Mouse (Mus musculus): ENCODE measurements around the gene Egfl7. TPM values are rescaled to one million over a fixed set of nuclear protein-coding genes. Genes with fewer than 3 reads are reported as not detected.

The Egfl7 gene
- polyA plus RNA-seq, 1 experiment from 2014 or later = 118 TPM

DNA sequence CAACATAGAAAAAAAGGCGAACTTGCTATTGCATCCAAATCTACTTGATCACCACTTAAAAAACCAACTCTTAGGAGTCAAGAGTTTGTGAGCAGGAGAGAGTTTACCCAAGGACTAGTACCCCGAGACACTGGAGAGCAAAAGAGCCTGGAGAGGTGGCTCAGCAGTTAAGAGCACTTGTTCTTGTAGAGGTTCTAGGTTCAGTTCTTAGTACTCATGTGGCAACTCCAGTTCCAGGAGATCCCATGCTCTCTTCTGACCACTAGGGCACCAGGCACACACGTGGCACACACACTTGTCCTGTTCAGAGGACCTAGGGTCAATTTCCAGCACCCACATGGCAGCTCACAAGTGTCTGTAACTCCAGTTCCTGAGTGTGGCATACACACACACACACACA, 46.3 kb downstream of the Egfl7 start:
- H3K9me3 ChIP-seq (ENCODE audit: control insufficient read depth, low read length) = no peaks in the 10 kb centered on the region
- no peaks in the 10 kb centered on the region for H3K27me3 ChIP-seq (replicated peaks; ENCODE audit: control insufficient read depth, insufficient read depth, low read length)
- peaks cover 36% of the 10 kb centered on the region for H3K4me1 ChIP-seq (ENCODE audit: control insufficient read depth, insufficient read depth, low read length)
- WGBS = 71% methylated on average over 3 of the region's 3 CpGs
- no peak for ATAC-seq
- no peak overlapping the region for H3K4me3 ChIP-seq (ENCODE audit: low read length)
- H3K36me3 ChIP-seq (ENCODE audit: control insufficient read depth, insufficient read depth, low read length) = no peaks in the 10 kb centered on the region
- H3K4me2 ChIP-seq (ENCODE audit: low read depth, low read length) = no peak overlapping the region
- H3K27ac ChIP-seq (ENCODE audit: low read length) = no peak overlapping the region
- no peak overlapping the region for H3K9ac ChIP-seq (ENCODE audit: low read depth, low read length)

GRCm38 (mm10) chr2:26627921-26628739, 48.3 kb downstream of the Egfl7 start, which contains the start of gene Fam69b:
Gene Fam69b (plus strand): TSS chr2:26628457.
- WGBS = under 1% methylated on average over 53 of the region's 70 CpGs
- peaks cover 30% of the 10 kb centered on the region for H3K4me1 ChIP-seq (ENCODE audit: control insufficient read depth, insufficient read depth, low read length)
- peak within 1 kb of the TSS; percentile 75 for H3K4me3 ChIP-seq (ENCODE audit: low read length)
- H3K27ac ChIP-seq (ENCODE audit: low read length) = peak within 1 kb of the TSS; percentile 28; the same call in 1 of the 2 replicates
- H3K9ac ChIP-seq (ENCODE audit: low read depth, low read length) = peak within 1 kb of the TSS; percentile 93
- H3K9me3 ChIP-seq (ENCODE audit: control insufficient read depth, low read length) = no peaks in the 10 kb centered on the region
- no peaks in the 10 kb centered on the region for H3K36me3 ChIP-seq (ENCODE audit: control insufficient read depth, insufficient read depth, low read length)
- H3K4me2 ChIP-seq (ENCODE audit: low read depth, low read length) = peak within 1 kb of the TSS; percentile 95
- H3K27me3 ChIP-seq (replicated peaks; ENCODE audit: control insufficient read depth, insufficient read depth, low read length) = no peaks in the 10 kb centered on the region
- ATAC-seq = peak; percentile 61

DNA sequence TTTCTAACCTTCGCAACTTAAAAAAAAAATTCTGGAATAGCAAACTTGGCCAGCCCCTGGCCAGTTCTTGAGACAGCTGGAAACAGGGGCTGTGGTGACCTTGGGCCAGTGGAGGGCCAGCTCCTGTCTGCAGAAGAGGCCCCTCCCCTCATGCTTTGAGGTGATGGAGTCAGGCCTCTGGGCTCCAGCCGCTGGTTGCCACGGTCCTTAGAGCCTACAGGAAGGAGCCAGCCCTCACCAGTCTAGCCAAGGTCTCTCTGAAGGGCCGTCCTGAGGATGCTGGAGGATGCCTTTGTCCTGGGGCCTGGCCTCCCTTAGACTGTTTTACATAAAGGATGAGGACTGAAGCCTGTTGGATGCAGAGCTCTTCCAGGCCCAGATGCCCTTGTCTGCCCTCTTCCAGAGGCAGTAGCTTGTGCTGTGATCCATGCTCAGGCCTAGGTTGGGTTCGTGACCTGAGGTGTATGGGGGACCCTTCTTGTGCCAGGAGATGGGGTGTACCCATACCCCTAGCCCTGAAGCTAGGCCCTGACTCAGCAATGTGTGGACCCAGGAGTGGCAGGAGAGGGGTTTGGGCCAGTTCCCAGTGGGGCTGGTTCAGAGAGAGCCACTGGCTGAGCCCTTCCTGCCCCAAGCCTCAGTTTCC, 49.1 kb downstream of the Egfl7 start:
- peak; percentile 22 for ATAC-seq
- H3K4me1 ChIP-seq (ENCODE audit: control insufficient read depth, insufficient read depth, low read length) = peaks cover 30% of the 10 kb centered on the region
- no peak overlapping the region; the same call in 1 of the 2 replicates for H3K27ac ChIP-seq (ENCODE audit: low read length)
- H3K9ac ChIP-seq (ENCODE audit: low read depth, low read length) = peak overlapping the region; percentile 93
- peak overlapping the region; percentile 75 for H3K4me3 ChIP-seq (ENCODE audit: low read length)
- WGBS = 24% methylated on average over 5 of the region's 5 CpGs
- no peaks in the 10 kb centered on the region for H3K9me3 ChIP-seq (ENCODE audit: control insufficient read depth, low read length)
- peak overlapping the region; percentile 95 for H3K4me2 ChIP-seq (ENCODE audit: low read depth, low read length)
- H3K36me3 ChIP-seq (ENCODE audit: control insufficient read depth, insufficient read depth, low read length) = no peaks in the 10 kb centered on the region
- H3K27me3 ChIP-seq (replicated peaks; ENCODE audit: control insufficient read depth, insufficient read depth, low read length) = no peaks in the 10 kb centered on the region

GRCm38 (mm10) chr2:26632541-26633395, 53.0 kb downstream of the Egfl7 start:
- no peak overlapping the region for H3K4me2 ChIP-seq (ENCODE audit: low read depth, low read length)
- H3K27ac ChIP-seq (ENCODE audit: low read length) = no peak overlapping the region
- H3K9me3 ChIP-seq (ENCODE audit: control insufficient read depth, low read length) = no peaks in the 10 kb centered on the region
- WGBS = 83% methylated on average over 16 of the region's 16 CpGs
- peaks cover 10% of the 10 kb centered on the region for H3K36me3 ChIP-seq (ENCODE audit: control insufficient read depth, insufficient read depth, low read length)
- H3K27me3 ChIP-seq (replicated peaks; ENCODE audit: control insufficient read depth, insufficient read depth, low read length) = no peaks in the 10 kb centered on the region
- peaks cover 32% of the 10 kb centered on the region for H3K4me1 ChIP-seq (ENCODE audit: control insufficient read depth, insufficient read depth, low read length)
- no peak overlapping the region for H3K9ac ChIP-seq (ENCODE audit: low read depth, low read length)
- no peak for ATAC-seq
- H3K4me3 ChIP-seq (ENCODE audit: low read length) = no peak overlapping the region

- 67% methylated on average over 4 of the region's 4 CpGs for WGBS
- Histone ChIP-seq H3K9me3 (ENCODE audit: control insufficient read depth, low read length) (no peaks in the 10 kb centered on the region), H3K27me3 (replicated peaks; ENCODE audit: control insufficient read depth, insufficient read depth, low read length) (no peaks in the 10 kb centered on the region), H3K4me1 (ENCODE audit: control insufficient read depth, insufficient read depth, low read length) (peaks cover 36% of the 10 kb centered on the region), H3K4me2 (ENCODE audit: low read depth, low read length) (no peak overlapping the region), H3K9ac (ENCODE audit: low read depth, low read length) (no peak overlapping the region), H3K36me3 (ENCODE audit: control insufficient read depth, insufficient read depth, low read length) (peaks cover 11% of the 10 kb centered on the region), H3K4me3 (ENCODE audit: low read length) (no peak overlapping the region), H3K27ac (ENCODE audit: low read length) (no peak overlapping the region)
- no peak for ATAC-seq
These were observed 54.2 kb downstream of the Egfl7 start for GRCm38 (mm10) chr2:26633953-26634530.

GRCm38 (mm10) chr2:26634629-26635488, 55.0 kb downstream of the Egfl7 start:
- Histone ChIP-seq H3K27ac (ENCODE audit: low read length) (peak overlapping the region; percentile 25; the same call in 1 of the 2 replicates), H3K36me3 (ENCODE audit: control insufficient read depth, insufficient read depth, low read length) (peaks cover 11% of the 10 kb centered on the region), H3K9ac (ENCODE audit: low read depth, low read length) (no peak overlapping the region), H3K4me2 (ENCODE audit: low read depth, low read length) (no peak overlapping the region), H3K27me3 (replicated peaks; ENCODE audit: control insufficient read depth, insufficient read depth, low read length) (no peaks in the 10 kb centered on the region), H3K4me1 (ENCODE audit: control insufficient read depth, insufficient read depth, low read length) (peaks cover 29% of the 10 kb centered on the region), H3K9me3 (ENCODE audit: control insufficient read depth, low read length) (no peaks in the 10 kb centered on the region), H3K4me3 (ENCODE audit: low read length) (no peak overlapping the region)
- WGBS = 64% methylated on average over 12 of the region's 12 CpGs
- ATAC-seq = no peak

- H3K9ac ChIP-seq (ENCODE audit: low read depth, low read length) = no peak overlapping the region
- H3K9me3 ChIP-seq (ENCODE audit: control insufficient read depth, low read length) = no peaks in the 10 kb centered on the region
- 68% methylated on average over 21 of the region's 21 CpGs for WGBS
- ATAC-seq = 0 out of 2 replicates have a peak, but pooled peaks have one; percentile 8
- no peak overlapping the region for H3K4me3 ChIP-seq (ENCODE audit: low read length)
- no peak overlapping the region for H3K4me2 ChIP-seq (ENCODE audit: low read depth, low read length)
- peaks cover 11% of the 10 kb centered on the region for H3K36me3 ChIP-seq (ENCODE audit: control insufficient read depth, insufficient read depth, low read length)
- peak overlapping the region; percentile 25; the same call in 1 of the 2 replicates for H3K27ac ChIP-seq (ENCODE audit: low read length)
- no peaks in the 10 kb centered on the region for H3K27me3 ChIP-seq (replicated peaks; ENCODE audit: control insufficient read depth, insufficient read depth, low read length)
- H3K4me1 ChIP-seq (ENCODE audit: control insufficient read depth, insufficient read depth, low read length) = peaks cover 26% of the 10 kb centered on the region
These were observed 55.9 kb downstream of the Egfl7 start for GRCm38 (mm10) chr2:26635489-26636324.

DNA sequence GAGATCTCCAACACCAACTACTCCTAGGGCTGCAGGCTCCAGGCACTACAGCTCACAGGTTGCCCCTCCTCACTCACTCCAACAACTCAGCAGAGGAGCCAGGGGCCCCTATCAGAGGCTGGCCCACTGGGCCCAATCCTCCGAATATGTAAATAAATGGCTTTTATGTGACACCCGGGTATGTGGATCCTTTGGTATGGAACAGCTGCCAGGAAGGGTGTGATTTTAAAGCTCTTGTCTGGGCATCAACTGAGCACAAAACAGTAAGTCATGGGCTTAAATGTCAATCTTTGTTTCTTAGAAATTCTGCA, 56.5 kb downstream of the Egfl7 start:
- Histone ChIP-seq H3K9me3 (ENCODE audit: control insufficient read depth, low read length) (no peaks in the 10 kb centered on the region), H3K4me2 (ENCODE audit: low read depth, low read length) (no peak overlapping the region), H3K9ac (ENCODE audit: low read depth, low read length) (no peak overlapping the region), H3K36me3 (ENCODE audit: control insufficient read depth, insufficient read depth, low read length) (peaks cover 11% of the 10 kb centered on the region), H3K4me1 (ENCODE audit: control insufficient read depth, insufficient read depth, low read length) (peaks cover 23% of the 10 kb centered on the region), H3K4me3 (ENCODE audit: low read length) (no peak overlapping the region), H3K27ac (ENCODE audit: low read length) (no peak overlapping the region), H3K27me3 (replicated peaks; ENCODE audit: control insufficient read depth, insufficient read depth, low read length) (no peaks in the 10 kb centered on the region)
- WGBS = 31% methylated on average over 2 of the region's 2 CpGs
- no peak for ATAC-seq
